Mouse (Mus musculus) large intestine, adult 2 months (tissue): Measurements from ENCODE around the gene Noa1. TPM values are rescaled to one million over a fixed set of nuclear protein-coding genes. Genes with fewer than 3 reads are reported as not detected.

Experiments
- DNase-seq: peaks from one replicate; pipeline ENCODE4 v3.0.0-alpha.2; 2012; ENCODE audit warnings: low read depth, low spot score
- WGBS: fragments of 180-500 bp; shearing (Covaris S2); methylation state at CpG from one replicate; pipeline ENCODE4 v1.1.7; 2018; 5-methylcytosine and 5-hydroxymethylcytosine counted together
- polyA plus RNA-seq: library from polyadenylated mRNA; depleted of rRNA; stranded (reverse); fragments of >200 nt; gene quantifications from 2 replicates; pipeline ENCODE4 v1.2.3, GENCODE M21; 2012; rRNA removed

Noa1 gene
- polyA plus RNA-seq, 1 experiment = 11.8 TPM

- no peak for DNase-seq
- 91% methylated on average over 4 of the region's 4 CpGs for WGBS
Observed at GRCm38 (mm10) chr5:77261137-77261536, 48.7 kb downstream of the Noa1 start.

GRCm38 (mm10) chr5:77260141-77260540, 49.7 kb downstream of the Noa1 start:
- no peak for DNase-seq
- WGBS = 39% methylated on average over 6 of the region's 6 CpGs

- no peak for DNase-seq
Observed at GRCm38 (mm10) chr5:77259315-77259714, 50.6 kb downstream of the Noa1 start.

- WGBS = 64% methylated on average over 3 of the region's 3 CpGs
- no peak for DNase-seq
Observed at GRCm38 (mm10) chr5:77257603-77258002, 52.3 kb downstream of the Noa1 start.

GRCm38 (mm10) chr5:77254402-77254801, 55.5 kb downstream of the Noa1 start:
- DNase-seq = no peak
- WGBS = 63% methylated on average over 3 of the region's 3 CpGs

- 69% methylated on average over 1 of the region's 1 CpGs for WGBS
- DNase-seq = no peak
Observed at GRCm38 (mm10) chr5:77253154-77253553, 56.7 kb downstream of the Noa1 start.

- DNase-seq = no peak
- 64% methylated on average over 8 of the region's 8 CpGs for WGBS
Observed at GRCm38 (mm10) chr5:77252115-77252827, 57.6 kb downstream of the Noa1 start.

GRCm38 (mm10) chr5:77251656-77252055, 58.2 kb downstream of the Noa1 start:
- DNase-seq = no peak
- WGBS = 22% methylated on average over 5 of the region's 5 CpGs

- DNase-seq = no peak
- 78% methylated on average over 9 of the region's 9 CpGs for WGBS
Observed at GRCm38 (mm10) chr5:77250083-77250482, 59.8 kb downstream of the Noa1 start.

- DNase-seq = no peak
- 19% methylated on average over 26 of the region's 26 CpGs for WGBS
Observed at GRCm38 (mm10) chr5:77245787-77246671, 63.9 kb downstream of the Noa1 start.

- no peak for DNase-seq
- WGBS = 24% methylated on average over 7 of the region's 7 CpGs
Observed at GRCm38 (mm10) chr5:77245463-77245786, 64.5 kb downstream of the Noa1 start.

- WGBS = 83% methylated on average over 8 of the region's 8 CpGs
- no peak for DNase-seq
Observed at GRCm38 (mm10) chr5:77244331-77244987, 65.4 kb downstream of the Noa1 start.

Other genes with a start within 250 kb of the Noa1 start
- gene Hopx, start 195.0 kb downstream of the Noa1 start, polyA plus RNA-seq = 58.4 and 68.0 TPM in 2 replicates
- 0.43 and 0.56 TPM in 2 replicates for gene Spink2, start 98.6 kb downstream of the Noa1 start, polyA plus RNA-seq
- gene Rest, start 44.6 kb downstream of the Noa1 start, polyA plus RNA-seq = 2.9 and 4.6 TPM in 2 replicates
- 9.4 and 13.8 TPM in 2 replicates for gene Polr2b, start 63 bp upstream of the Noa1 start, polyA plus RNA-seq
- 254 and 387 TPM in 2 replicates for gene Igfbp7, start 98.0 kb upstream of the Noa1 start, polyA plus RNA-seq